Mouse (Mus musculus) kidney, embryonic 14.5 days (tissue): ENCODE results near the gene Efna5. TPM values are rescaled to one million over a fixed set of nuclear protein-coding genes. Genes with fewer than 3 reads are reported as not detected.

Experiments used
- ATAC-seq: fragments of 200-750 bp; cut with Nextera tagmentation; 2 replicates; pipeline ENCODE4 v1.8.0; 2017; ENCODE audit warnings: moderate number of reproducible peaks, mild to moderate bottlenecking, moderate TSS enrichment, moderate library complexity; ENCODE audit not compliant: low FRiP score, low TSS enrichment
- H3K27ac ChIP-seq: fragments of 300-500 bp; sonication (generic); 2 replicates; pipeline ENCODE4 v1.5.1; 2014; ENCODE audit warnings: low read depth, mild to moderate bottlenecking, low read length, moderate library complexity, mixed read lengths
- H3K27me3 ChIP-seq: fragments of 300-500 bp; sonication (generic); 2 replicates; pipeline ENCODE4 v1.6.1; 2014; ENCODE audit warnings: mild to moderate bottlenecking, low read length; ENCODE audit not compliant: control insufficient read depth, insufficient read depth
- H3K36me3 ChIP-seq: fragments of 300-500 bp; sonication (generic); 2 replicates; pipeline ENCODE4 v1.6.1; 2014; ENCODE audit warnings: low read length, mixed read lengths; ENCODE audit not compliant: control insufficient read depth, insufficient read depth
- H3K4me1 ChIP-seq: fragments of 300-500 bp; sonication (generic); 2 replicates; pipeline ENCODE4 v1.6.1; 2014; ENCODE audit warnings: low read length, mixed read lengths; ENCODE audit not compliant: control insufficient read depth, insufficient read depth
- H3K4me2 ChIP-seq: fragments of 300-500 bp; sonication (generic); replicated peaks from 2 replicates; pipeline ENCODE4 v1.6.1; 2014; ENCODE audit warnings: low read depth, mild to moderate bottlenecking, low read length
- H3K4me3 ChIP-seq: fragments of 300-500 bp; sonication (generic); 2 replicates; pipeline ENCODE4 v1.5.1; 2014; ENCODE audit warnings: mild to moderate bottlenecking, low read length
- H3K9ac ChIP-seq: fragments of 300-500 bp; sonication (generic); 2 replicates; pipeline ENCODE4 v1.6.1; 2014; ENCODE audit warnings: low read depth, mild to moderate bottlenecking, low read length, moderate library complexity
- H3K9me3 ChIP-seq: fragments of 300-500 bp; sonication (generic); 2 replicates; pipeline ENCODE4 v1.6.1; 2016; ENCODE audit warnings: low read length; ENCODE audit not compliant: control insufficient read depth
- WGBS: fragments of 180-500 bp; shearing (Covaris S2); extraction: QIAGEN DNeasy Blood & Tissue Kit; methylation state at CpG from one replicate; pipeline ENCODE4 v1.1.7; 2014; 5-methylcytosine and 5-hydroxymethylcytosine counted together
- polyA plus RNA-seq: library from polyadenylated mRNA; unstranded; fragments of >200 nt; fragmentation: Nextera tagmentation; extraction: Ambion mirVana; gene quantifications from 2 replicates; pipeline ENCODE4 v1.2.1, GENCODE M21; 2014

Gene Efna5
- polyA plus RNA-seq, 1 experiment from 2014 or later, result 36.4 TPM

DNA sequence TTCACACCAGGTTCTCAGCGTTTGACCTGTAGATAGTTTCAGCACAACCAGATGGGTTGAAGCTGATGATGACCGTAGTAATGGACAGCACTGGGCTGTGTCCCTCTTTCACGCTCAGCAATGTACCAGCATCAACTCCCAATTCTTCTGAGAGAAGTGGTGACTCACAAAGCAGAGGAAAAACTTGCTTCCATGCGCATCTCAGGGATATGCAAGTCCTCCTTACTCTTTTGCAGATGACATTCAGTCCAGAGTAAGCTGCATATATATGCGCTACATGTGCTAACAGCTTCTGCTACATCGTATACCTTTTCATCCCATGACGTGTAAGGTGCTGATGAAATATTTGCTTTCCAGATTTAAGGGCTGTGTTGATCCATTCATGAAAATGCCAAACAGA lies 224.1 kb downstream of the Efna5 start:
- Histone ChIP-seq H3K4me2 (no peak overlapping the region), H3K27me3 (no peaks in the 10 kb centered on the region)
- WGBS, result 76% methylated on average over 7 of the region's 7 CpGs

DNA sequence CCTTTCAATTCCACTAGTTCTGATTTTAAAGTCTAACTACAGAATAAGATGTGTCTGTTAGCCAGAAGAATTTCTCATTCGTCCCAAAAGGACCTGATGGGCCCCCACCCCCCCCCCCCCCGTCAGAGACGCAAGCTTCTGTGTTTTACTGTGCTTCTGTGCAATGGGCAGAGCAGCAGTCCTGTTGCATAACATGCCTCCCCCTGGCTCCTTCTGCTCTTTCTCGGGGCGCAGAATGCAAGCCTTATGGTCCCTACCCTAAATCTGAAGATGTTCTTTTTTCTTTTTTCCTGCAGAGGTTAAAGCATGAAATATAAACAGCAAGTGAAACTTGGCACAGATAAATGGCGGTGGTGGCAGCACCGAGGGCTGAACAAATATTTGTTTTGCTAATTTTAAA lies 224.5 kb downstream of the Efna5 start:
- Histone ChIP-seq H3K4me2 (no peak overlapping the region), H3K9me3 (no peaks in the 10 kb centered on the region), H3K9ac (no peak overlapping the region), H3K4me3 (no peak overlapping the region), H3K36me3 (no peaks in the 10 kb centered on the region), H3K27me3 (no peaks in the 10 kb centered on the region), H3K4me1 (no peaks in the 10 kb centered on the region), H3K27ac (no peak overlapping the region)
- 47% methylated on average over 7 of the region's 7 CpGs for WGBS
- ATAC-seq, result no peak

More for the DNA sequence above, 224.1 kb downstream of the Efna5 start:
- no peak overlapping the region for H3K27ac ChIP-seq
- no peaks in the 10 kb centered on the region for H3K9me3 ChIP-seq
- ATAC-seq, result no peak
- no peaks in the 10 kb centered on the region for H3K36me3 ChIP-seq
- H3K4me3 ChIP-seq, result no peak overlapping the region
- no peak overlapping the region for H3K9ac ChIP-seq
- H3K4me1 ChIP-seq, result no peaks in the 10 kb centered on the region

DNA sequence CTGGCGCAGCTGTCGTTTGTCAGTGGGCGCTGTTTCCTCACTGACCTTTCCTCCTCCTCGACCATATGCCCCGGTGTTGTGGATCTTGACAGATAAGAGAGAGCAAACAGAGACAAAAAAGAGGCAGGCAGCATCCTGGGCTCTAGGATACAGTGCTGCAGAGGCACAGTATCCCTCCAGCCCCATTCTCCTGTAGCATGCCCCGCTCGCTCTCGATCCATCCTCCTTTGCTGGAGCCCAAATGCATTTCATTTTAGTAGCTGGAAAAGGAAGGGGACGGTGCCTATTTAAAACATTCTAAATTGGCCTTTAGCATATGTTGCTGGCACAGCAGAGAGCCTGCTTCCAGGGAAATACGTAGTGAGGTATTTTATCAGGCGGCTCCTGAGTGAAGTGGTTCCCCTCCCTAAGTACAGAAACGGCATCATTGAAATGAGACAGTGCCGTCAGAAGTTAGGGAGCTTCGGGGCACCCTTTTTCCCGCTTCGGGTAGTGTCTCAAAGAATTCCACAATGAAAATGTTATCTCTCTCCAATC lies 225.2 kb downstream of the Efna5 start:
- Histone ChIP-seq H3K4me3 (no peak overlapping the region), H3K27me3 (no peaks in the 10 kb centered on the region), H3K36me3 (no peaks in the 10 kb centered on the region), H3K27ac (no peak overlapping the region), H3K4me2 (no peak overlapping the region), H3K4me1 (no peaks in the 10 kb centered on the region), H3K9me3 (no peaks in the 10 kb centered on the region), H3K9ac (no peak overlapping the region)
- 50% methylated on average over 16 of the region's 16 CpGs for WGBS
- ATAC-seq, result no peak

DNA sequence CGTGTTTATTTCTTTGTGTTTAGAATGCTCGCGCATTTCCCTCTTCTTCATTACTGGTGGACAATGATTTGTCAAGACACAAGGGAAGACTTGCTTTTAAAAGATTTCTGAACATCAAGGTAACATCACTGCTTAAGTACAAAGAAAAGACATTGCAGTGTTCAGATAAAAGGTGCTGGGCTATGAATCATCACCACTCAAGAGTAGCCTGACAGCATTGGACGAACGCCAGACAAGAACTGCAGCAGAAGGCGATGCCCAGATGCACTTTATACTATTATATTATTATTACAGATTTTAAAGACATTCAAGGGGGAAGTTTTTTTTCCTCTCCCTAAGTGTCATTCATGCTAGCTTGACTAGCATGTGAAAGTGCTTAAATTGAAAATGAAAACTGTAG lies 228.7 kb downstream of the Efna5 start:
- Histone ChIP-seq H3K27me3 (no peaks in the 10 kb centered on the region), H3K4me1 (no peaks in the 10 kb centered on the region), H3K4me3 (no peak overlapping the region), H3K36me3 (no peaks in the 10 kb centered on the region), H3K4me2 (no peak overlapping the region), H3K27ac (no peak overlapping the region), H3K9me3 (no peaks in the 10 kb centered on the region), H3K9ac (no peak overlapping the region)
- WGBS, result 87% methylated on average over 6 of the region's 6 CpGs
- no peak for ATAC-seq

DNA sequence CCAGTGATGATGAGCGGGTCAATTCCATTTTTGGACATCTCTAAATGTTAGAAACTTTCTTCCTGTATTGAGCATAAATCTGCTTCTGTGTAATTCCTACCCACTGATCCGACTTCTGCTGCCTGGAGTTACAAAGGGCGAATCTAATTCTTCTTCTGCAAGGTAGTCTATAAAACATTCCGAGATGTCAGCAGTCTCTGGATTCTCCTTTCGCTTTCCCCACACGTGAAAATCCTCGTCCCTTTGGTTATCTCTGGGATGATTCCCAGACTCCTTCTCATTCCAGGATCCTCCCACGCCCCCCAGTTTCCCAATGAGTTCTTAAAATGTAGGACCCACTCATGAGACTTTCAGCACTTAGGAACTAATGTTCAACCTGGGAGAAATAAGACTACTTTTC lies 229.4 kb downstream of the Efna5 start:
- Histone ChIP-seq H3K27ac (no peak overlapping the region), H3K9ac (no peak overlapping the region), H3K4me1 (no peaks in the 10 kb centered on the region), H3K36me3 (no peaks in the 10 kb centered on the region; the same call in 1 of the 2 replicates), H3K4me2 (no peak overlapping the region), H3K4me3 (no peak overlapping the region), H3K27me3 (no peaks in the 10 kb centered on the region), H3K9me3 (no peaks in the 10 kb centered on the region)
- ATAC-seq, result no peak
- 55% methylated on average over 8 of the region's 8 CpGs for WGBS

DNA sequence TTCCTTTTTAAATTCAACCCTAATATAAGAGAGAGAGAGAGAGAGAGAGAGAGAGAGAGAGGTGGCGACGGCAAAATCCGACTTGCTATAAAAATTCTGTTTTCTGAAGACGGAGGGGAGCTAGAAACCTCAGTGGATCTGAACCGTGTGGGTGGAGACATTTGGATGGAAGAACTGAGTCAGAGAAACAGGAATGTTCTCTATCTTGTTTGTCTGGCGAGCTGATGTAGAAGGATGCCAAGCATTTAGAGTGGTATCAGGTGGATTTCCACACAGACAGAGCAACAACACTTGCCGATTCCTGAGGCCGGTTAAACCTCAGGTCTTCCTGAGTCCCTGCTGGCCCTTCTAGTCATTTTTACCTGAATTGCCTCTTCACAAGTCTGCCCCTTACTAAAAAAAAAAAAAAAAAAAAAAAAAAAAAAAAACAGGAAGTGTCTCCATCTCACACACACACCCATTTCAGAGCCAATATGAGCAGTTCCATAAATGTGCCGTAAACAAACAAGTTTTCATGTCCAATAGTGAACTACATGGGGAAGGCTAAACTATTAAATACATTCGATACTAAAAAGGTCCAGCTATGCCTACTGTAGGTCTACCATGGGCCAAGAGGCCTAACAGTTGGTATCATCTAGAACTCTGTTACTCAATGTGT lies 231.7 kb downstream of the Efna5 start:
- H3K36me3 ChIP-seq, result no peaks in the 10 kb centered on the region; the same call in 1 of the 2 replicates
- H3K4me1 ChIP-seq, result no peaks in the 10 kb centered on the region
- no peak overlapping the region for H3K27ac ChIP-seq
- no peak overlapping the region for H3K9ac ChIP-seq
- no peak for ATAC-seq
- H3K9me3 ChIP-seq, result no peaks in the 10 kb centered on the region
- H3K4me3 ChIP-seq, result no peak overlapping the region
- WGBS, result 90% methylated on average over 10 of the region's 10 CpGs
- H3K4me2 ChIP-seq, result no peak overlapping the region
- no peaks in the 10 kb centered on the region for H3K27me3 ChIP-seq

DNA sequence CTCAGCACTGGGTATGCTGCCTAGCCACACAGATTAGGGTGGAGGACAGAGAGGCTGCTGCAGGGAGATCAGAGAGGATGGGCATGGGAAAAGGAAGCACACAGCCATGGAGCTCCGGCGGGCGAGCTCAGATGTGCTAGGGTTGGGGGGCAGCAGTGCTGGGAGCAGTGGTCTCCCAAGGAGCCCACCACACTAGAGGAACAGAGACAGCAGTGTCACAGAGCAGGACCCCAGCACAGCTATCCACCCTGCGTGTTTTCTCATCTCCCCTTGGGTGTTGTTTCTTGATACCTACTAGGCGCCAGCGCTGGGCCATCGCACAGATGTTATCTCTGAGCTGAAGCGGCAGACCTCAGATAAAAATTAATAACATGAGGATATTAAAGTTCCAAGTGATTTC lies 234.3 kb downstream of the Efna5 start:
- H3K4me3 ChIP-seq, result no peak overlapping the region
- 92% methylated on average over 8 of the region's 8 CpGs for WGBS
- H3K36me3 ChIP-seq, result no peaks in the 10 kb centered on the region; the same call in 1 of the 2 replicates
- no peaks in the 10 kb centered on the region for H3K4me1 ChIP-seq
- ATAC-seq, result no peak
- H3K27ac ChIP-seq, result no peak overlapping the region
- no peak overlapping the region for H3K4me2 ChIP-seq
- no peaks in the 10 kb centered on the region for H3K27me3 ChIP-seq
- H3K9me3 ChIP-seq, result no peaks in the 10 kb centered on the region
- no peak overlapping the region for H3K9ac ChIP-seq

DNA sequence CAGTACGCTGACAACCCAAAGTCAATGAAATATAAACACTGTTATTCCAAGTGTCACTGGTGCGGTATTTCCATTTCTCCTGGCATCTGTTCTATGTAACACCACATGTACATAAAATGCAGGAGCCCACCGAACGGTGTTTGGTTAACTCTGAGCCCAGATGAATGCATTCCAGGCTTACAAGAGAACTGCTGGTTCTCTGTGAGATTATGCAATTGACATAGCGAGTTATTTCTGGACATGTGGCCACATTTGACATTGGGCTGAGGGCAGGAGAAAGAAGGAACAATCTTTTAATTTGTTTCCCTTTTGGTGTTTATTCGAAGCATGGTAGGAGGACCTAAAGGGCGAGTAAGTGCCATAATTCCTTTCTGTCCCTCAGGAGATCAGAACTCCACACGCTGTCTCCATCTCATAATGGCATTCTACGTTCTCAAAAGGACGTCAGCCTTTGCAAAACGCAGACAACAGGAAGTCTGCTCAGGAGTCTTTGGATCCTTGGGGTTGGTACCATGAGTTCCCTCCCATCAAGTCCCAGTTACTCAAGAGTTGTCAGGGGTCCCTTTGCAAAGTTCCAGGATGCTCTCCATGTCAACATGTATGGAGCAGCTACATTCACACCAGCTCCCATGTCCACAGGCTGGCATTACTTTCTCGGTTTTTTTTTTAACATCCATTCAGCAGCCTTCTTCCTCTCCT lies 238.5 kb downstream of the Efna5 start:
- Histone ChIP-seq H3K36me3 (no peaks in the 10 kb centered on the region; the same call in 1 of the 2 replicates), H3K27me3 (no peaks in the 10 kb centered on the region), H3K4me3 (no peak overlapping the region), H3K4me2 (no peak overlapping the region), H3K9ac (no peak overlapping the region), H3K27ac (no peak overlapping the region), H3K4me1 (no peaks in the 10 kb centered on the region), H3K9me3 (no peaks in the 10 kb centered on the region)
- 71% methylated on average over 12 of the region's 12 CpGs for WGBS
- no peak for ATAC-seq

DNA sequence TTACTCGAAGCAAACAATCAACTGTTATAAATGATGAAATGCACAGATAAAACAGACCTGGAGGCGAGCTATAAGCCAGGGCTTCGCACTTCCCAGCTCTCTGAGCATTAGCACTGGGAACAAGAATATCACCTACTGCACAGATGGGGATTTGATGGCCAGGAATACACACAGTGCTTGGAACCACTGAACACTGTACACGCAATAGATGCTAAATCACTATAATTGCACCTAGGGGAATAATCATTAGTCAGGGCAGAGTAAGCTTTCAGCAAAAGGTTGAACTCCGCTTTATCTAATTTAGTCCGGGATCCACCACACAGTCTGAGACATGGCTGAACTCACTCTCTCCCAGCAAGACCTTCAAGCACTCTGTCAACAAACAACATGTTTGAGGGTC lies 240.5 kb downstream of the Efna5 start:
- no peaks in the 10 kb centered on the region for H3K9me3 ChIP-seq
- ATAC-seq, result no peak
- no peaks in the 10 kb centered on the region for H3K36me3 ChIP-seq
- H3K9ac ChIP-seq, result no peak overlapping the region
- H3K4me3 ChIP-seq, result no peak overlapping the region
- no peaks in the 10 kb centered on the region for H3K4me1 ChIP-seq
- no peak overlapping the region for H3K4me2 ChIP-seq
- WGBS, result 82% methylated on average over 6 of the region's 6 CpGs
- H3K27me3 ChIP-seq, result no peaks in the 10 kb centered on the region
- H3K27ac ChIP-seq, result no peak overlapping the region
